Mouse (Mus musculus): Measurements from ENCODE around the gene Rsph1. TPM values are rescaled to one million over a fixed set of nuclear protein-coding genes. Genes with fewer than 3 reads are reported as not detected.

Gene Rsph1
- polyA plus RNA-seq (2014; fragmentation: Nextera tagmentation; extraction: Ambion mirVana) = 1.7 and 1.9 TPM in 2 replicates

DNA sequence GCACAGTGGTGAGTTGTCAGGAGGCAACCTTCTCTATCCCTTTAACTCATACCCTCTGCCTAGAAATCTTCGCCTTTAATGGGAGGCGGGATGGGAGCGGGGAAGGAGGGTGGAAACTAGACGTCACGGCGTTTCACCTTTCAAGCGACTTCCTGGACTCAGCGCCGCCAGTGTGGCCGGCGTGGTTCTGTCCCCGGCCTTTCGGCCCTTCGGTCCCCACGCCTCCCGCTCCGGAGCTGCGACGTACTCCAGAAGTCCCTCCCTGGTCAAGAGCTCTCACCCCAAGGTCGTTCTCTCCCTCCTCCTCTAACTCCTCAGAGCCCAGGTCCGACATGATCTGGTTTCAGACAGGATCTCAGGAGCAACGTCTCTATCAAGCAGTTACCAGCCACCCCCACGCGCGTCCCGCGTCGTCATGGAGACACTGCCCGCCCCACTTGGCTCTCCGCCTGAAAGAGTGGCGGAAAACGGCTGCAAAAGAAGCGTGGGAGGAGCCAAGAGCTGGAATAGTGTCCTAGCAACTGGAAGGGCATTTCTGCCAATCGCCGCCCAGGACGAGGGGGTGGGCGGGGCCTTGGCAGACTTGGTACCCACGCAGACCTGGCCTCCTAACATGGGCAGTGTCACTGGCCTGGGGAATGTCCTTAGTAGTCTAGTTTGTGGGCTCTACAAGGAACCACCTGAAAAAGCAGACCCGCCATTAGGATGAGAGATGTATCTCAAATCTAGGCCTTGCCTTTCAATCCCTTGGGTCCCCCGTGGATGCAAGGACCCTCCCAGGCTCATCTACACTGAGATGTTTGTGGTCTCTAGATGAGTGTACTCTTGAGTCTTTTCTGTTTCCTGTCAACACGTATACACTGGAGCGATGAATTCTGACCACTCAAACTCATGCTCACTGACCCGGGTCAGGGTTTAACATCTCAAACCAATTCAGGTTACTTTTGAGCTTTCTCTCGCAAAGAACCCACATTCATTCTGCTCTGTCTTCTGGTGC is at the start of gene Rsph1:
TSS of gene Rsph1 (minus strand) at position 462 of the 997 bp plus-strand sequence.
- Histone ChIP-seq H3K4me1 (ENCODE audit: control insufficient read depth, insufficient read depth, low read length) (no peaks in the 10 kb centered on the region), H3K4me3 (ENCODE audit: low read depth, low read length) (peak within 1 kb of the TSS; percentile 53), H3K9ac (ENCODE audit: low read depth, low read length) (peak within 1 kb of the TSS; percentile 35; the same call in 1 of the 2 replicates), H3K27me3 (ENCODE audit: control insufficient read depth, insufficient read depth, low read length) (no peaks in the 10 kb centered on the region), H3K27ac (ENCODE audit: low read depth, low read length) (no peak within 1 kb of the TSS), H3K9me3 (replicated peaks; ENCODE audit: control insufficient read depth, low read length) (no peaks in the 10 kb centered on the region), H3K36me3 (ENCODE audit: control insufficient read depth, insufficient read depth, low read length) (no peaks in the 10 kb centered on the region), H3K4me2 (peak within 1 kb of the TSS; percentile 78)
- ATAC-seq (replicated peaks; ENCODE audit: insufficient number of reproducible peaks, low FRiP score, low TSS enrichment) = peak; percentile 79
- WGBS (ENCODE audit: insufficient replicate concordance) = 8% methylated on average over 44 of the region's 44 CpGs

DNA sequence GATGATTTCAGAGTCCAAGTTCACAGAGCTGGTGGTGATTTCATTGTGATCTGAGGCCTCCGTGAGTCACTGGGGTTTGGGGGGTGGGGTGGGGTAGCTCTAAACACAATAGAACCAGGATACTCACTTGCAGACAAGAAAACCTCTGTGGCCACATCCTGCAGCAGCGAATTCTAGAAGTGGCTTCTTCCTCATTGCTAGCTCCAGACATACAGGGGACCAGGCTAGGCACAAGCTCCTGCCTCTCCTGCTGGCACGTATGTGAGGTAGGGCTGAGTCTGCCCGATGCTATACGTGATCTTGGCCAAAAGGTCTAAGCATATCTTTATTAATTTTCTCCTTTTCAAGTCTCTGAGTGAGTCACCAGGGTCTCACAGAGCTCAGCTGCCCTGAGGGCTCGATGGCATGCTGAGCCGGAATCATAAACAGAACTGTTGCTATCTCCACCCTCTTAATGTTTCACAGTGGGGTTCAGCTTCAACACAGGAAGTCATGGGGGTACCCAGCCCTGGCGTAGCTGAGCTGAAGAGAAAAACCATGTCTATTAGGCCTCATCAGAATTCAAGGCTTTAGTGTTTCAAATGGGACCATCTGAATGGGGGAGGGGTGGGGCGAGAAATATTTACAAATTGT is 49.2 kb upstream of the Rsph1 start:
- no peaks in the 10 kb centered on the region for H3K9me3 ChIP-seq (replicated peaks; ENCODE audit: control insufficient read depth, low read length)
- no peaks in the 10 kb centered on the region for H3K36me3 ChIP-seq (ENCODE audit: control insufficient read depth, insufficient read depth, low read length)
- no peak for ATAC-seq (replicated peaks; ENCODE audit: insufficient number of reproducible peaks, low FRiP score, low TSS enrichment)
- 48% methylated on average over 9 of the region's 9 CpGs for WGBS (ENCODE audit: insufficient replicate concordance)
- H3K9ac ChIP-seq (ENCODE audit: low read depth, low read length) = no peak overlapping the region
- no peak overlapping the region for H3K27ac ChIP-seq (ENCODE audit: low read depth, low read length)
- H3K4me2 ChIP-seq = no peak overlapping the region
- no peak overlapping the region for H3K4me3 ChIP-seq (ENCODE audit: low read depth, low read length)
- 0 out of 2 replicates have a peak, but pooled peaks cover 2% of the 10 kb centered on the region for H3K27me3 ChIP-seq (ENCODE audit: control insufficient read depth, insufficient read depth, low read length)
- no peaks in the 10 kb centered on the region for H3K4me1 ChIP-seq (ENCODE audit: control insufficient read depth, insufficient read depth, low read length)

DNA sequence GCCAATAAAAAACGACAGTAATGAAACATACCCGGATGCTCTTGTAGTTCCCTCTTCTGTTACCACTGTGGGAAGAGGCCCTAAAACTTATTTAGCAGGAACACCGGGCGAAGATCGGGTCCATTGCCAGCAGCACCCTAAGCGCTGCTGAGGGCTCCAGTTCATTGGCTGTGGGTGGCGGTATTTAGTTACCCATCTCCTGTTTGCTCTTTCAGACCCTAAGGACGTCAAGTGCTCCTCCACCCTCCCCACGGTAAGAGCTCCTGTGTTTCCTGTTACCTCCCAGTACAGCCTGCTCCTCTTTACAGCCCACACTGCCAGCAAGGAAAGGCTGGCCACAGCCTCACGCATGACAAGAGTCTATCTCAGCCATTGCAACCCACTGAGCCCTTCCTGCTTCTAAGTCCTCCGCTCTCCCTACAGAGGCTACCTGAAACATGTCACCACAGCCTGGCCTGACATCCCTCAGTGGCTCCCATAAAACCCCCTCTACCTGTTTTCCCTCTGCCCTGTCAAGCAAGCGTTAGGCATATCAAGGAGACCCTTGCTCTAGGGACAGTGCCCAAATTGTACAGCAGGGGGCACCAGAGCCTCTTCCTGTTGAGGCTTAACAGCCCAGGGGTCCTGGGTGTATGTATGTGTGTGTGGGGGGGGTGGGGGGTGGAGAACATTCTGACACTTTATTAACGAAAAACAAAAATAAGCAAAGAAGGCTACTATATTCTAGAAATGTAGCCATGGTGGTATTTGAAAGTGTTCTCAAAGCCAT is 48.5 kb upstream of the Rsph1 start:
- Histone ChIP-seq H3K4me2 (no peak overlapping the region), H3K9me3 (replicated peaks; ENCODE audit: control insufficient read depth, low read length) (no peaks in the 10 kb centered on the region), H3K9ac (ENCODE audit: low read depth, low read length) (no peak overlapping the region), H3K36me3 (ENCODE audit: control insufficient read depth, insufficient read depth, low read length) (no peaks in the 10 kb centered on the region), H3K4me1 (ENCODE audit: control insufficient read depth, insufficient read depth, low read length) (no peaks in the 10 kb centered on the region), H3K4me3 (ENCODE audit: low read depth, low read length) (no peak overlapping the region), H3K27ac (ENCODE audit: low read depth, low read length) (no peak overlapping the region), H3K27me3 (ENCODE audit: control insufficient read depth, insufficient read depth, low read length) (0 out of 2 replicates have a peak, but pooled peaks cover 2% of the 10 kb centered on the region)
- ATAC-seq (replicated peaks; ENCODE audit: insufficient number of reproducible peaks, low FRiP score, low TSS enrichment) = no peak
- WGBS (ENCODE audit: insufficient replicate concordance) = 56% methylated on average over 13 of the region's 13 CpGs

DNA sequence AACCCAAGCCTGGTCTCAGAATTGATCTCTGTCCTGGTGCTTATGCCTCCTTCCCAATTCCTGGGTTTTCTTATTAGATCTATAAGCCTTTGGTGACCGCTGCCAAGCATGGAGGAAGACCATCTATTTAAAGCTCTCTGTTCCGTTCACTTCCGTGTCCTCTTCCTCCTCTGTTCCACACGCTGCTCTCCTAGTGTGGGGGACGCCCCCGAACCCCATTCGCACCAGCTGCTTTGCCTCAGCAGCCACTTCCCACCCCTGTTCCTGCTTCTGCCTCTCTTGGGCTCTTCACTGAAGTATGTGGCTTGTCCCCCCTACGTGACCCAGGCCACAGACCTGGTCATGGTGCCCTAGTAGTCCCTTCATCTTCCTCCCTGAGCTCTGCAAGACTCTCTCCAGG is 47.0 kb upstream of the Rsph1 start:
- H3K4me2 ChIP-seq = no peak overlapping the region
- H3K27me3 ChIP-seq (ENCODE audit: control insufficient read depth, insufficient read depth, low read length) = 0 out of 2 replicates have a peak, but pooled peaks cover 2% of the 10 kb centered on the region
- no peak for ATAC-seq (replicated peaks; ENCODE audit: insufficient number of reproducible peaks, low FRiP score, low TSS enrichment)
- 83% methylated on average over 8 of the region's 8 CpGs for WGBS (ENCODE audit: insufficient replicate concordance)
- H3K9me3 ChIP-seq (replicated peaks; ENCODE audit: control insufficient read depth, low read length) = no peaks in the 10 kb centered on the region
- H3K4me1 ChIP-seq (ENCODE audit: control insufficient read depth, insufficient read depth, low read length) = no peaks in the 10 kb centered on the region
- H3K27ac ChIP-seq (ENCODE audit: low read depth, low read length) = no peak overlapping the region
- H3K36me3 ChIP-seq (ENCODE audit: control insufficient read depth, insufficient read depth, low read length) = no peaks in the 10 kb centered on the region
- H3K9ac ChIP-seq (ENCODE audit: low read depth, low read length) = no peak overlapping the region
- H3K4me3 ChIP-seq (ENCODE audit: low read depth, low read length) = no peak overlapping the region

DNA sequence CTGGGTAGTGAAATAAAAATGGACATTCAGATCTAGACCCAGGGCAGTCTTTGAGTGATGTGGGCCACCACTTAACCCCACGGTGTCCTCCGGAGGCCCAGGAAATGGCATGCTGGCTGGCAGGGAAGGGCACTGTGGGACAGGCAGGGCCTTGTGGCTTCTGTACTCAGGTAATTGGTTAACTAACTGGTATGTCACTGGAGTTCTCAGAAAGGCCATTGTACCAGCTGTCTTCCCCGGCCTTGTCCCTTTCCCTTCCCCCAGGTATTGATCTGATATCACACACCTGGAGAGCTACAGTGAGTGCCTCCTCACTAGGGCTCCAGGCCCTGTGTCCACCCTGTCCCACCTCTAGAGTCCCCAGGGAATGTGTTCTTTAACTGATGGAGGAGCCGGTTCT is 46.2 kb upstream of the Rsph1 start:
- no peaks in the 10 kb centered on the region for H3K9me3 ChIP-seq (replicated peaks; ENCODE audit: control insufficient read depth, low read length)
- no peak overlapping the region for H3K4me2 ChIP-seq
- no peak overlapping the region for H3K27ac ChIP-seq (ENCODE audit: low read depth, low read length)
- H3K27me3 ChIP-seq (ENCODE audit: control insufficient read depth, insufficient read depth, low read length) = 0 out of 2 replicates have a peak, but pooled peaks cover 2% of the 10 kb centered on the region
- no peak overlapping the region for H3K9ac ChIP-seq (ENCODE audit: low read depth, low read length)
- H3K36me3 ChIP-seq (ENCODE audit: control insufficient read depth, insufficient read depth, low read length) = no peaks in the 10 kb centered on the region
- H3K4me1 ChIP-seq (ENCODE audit: control insufficient read depth, insufficient read depth, low read length) = no peaks in the 10 kb centered on the region
- WGBS (ENCODE audit: insufficient replicate concordance) = 82% methylated on average over 4 of the region's 4 CpGs
- no peak overlapping the region for H3K4me3 ChIP-seq (ENCODE audit: low read depth, low read length)
- no peak for ATAC-seq (replicated peaks; ENCODE audit: insufficient number of reproducible peaks, low FRiP score, low TSS enrichment)

DNA sequence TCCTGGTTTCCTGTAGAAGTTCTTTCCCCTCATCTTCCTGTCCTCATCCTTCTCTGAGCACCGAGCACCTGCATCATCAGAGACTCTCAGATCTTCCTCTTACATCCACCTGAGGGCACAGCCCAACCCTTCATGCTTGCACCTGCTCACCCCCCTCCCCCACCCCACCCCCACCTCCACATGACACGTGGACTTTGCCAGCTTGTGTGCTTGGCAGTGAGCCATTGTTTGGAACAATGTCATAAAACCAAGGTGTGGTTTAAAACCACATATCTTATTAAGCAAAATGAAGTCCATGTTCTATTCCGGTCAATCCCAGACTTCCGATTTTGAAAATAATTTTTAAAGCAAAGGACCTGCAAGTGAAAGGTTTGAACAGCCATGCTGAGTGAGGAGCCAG is 45.3 kb upstream of the Rsph1 start:
- WGBS (ENCODE audit: insufficient replicate concordance) = 87% methylated on average over 4 of the region's 4 CpGs
- no peaks in the 10 kb centered on the region for H3K36me3 ChIP-seq (ENCODE audit: control insufficient read depth, insufficient read depth, low read length)
- H3K4me2 ChIP-seq = no peak overlapping the region
- H3K4me3 ChIP-seq (ENCODE audit: low read depth, low read length) = no peak overlapping the region
- H3K9me3 ChIP-seq (replicated peaks; ENCODE audit: control insufficient read depth, low read length) = no peaks in the 10 kb centered on the region
- H3K27ac ChIP-seq (ENCODE audit: low read depth, low read length) = no peak overlapping the region
- no peak for ATAC-seq (replicated peaks; ENCODE audit: insufficient number of reproducible peaks, low FRiP score, low TSS enrichment)
- no peaks in the 10 kb centered on the region for H3K4me1 ChIP-seq (ENCODE audit: control insufficient read depth, insufficient read depth, low read length)
- no peak overlapping the region for H3K9ac ChIP-seq (ENCODE audit: low read depth, low read length)
- H3K27me3 ChIP-seq (ENCODE audit: control insufficient read depth, insufficient read depth, low read length) = 0 out of 2 replicates have a peak, but pooled peaks cover 2% of the 10 kb centered on the region

DNA sequence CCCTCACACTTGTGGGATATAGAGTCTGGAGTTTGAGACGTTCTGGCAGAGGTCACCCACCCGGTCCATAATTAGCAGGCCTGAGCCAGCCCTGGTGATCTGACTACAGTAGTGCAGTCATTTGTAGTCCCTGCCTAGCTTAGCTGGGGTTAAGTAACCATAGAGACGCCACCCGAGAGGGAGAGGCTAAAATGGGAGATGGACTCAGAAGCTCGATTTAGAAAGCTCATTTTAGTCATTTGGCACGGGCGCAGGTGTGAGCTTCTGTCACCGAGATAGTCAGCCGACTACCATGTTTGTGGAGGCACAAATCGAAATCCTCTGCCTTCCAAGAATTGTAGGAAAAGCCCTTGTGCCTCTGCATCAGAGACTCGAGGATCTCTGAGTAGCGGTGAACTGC is 44.2 kb upstream of the Rsph1 start:
- ATAC-seq (replicated peaks; ENCODE audit: insufficient number of reproducible peaks, low FRiP score, low TSS enrichment) = no peak
- Histone ChIP-seq H3K27ac (ENCODE audit: low read depth, low read length) (no peak overlapping the region), H3K9me3 (replicated peaks; ENCODE audit: control insufficient read depth, low read length) (no peaks in the 10 kb centered on the region), H3K4me1 (ENCODE audit: control insufficient read depth, insufficient read depth, low read length) (no peaks in the 10 kb centered on the region), H3K9ac (ENCODE audit: low read depth, low read length) (no peak overlapping the region), H3K36me3 (ENCODE audit: control insufficient read depth, insufficient read depth, low read length) (no peaks in the 10 kb centered on the region), H3K4me3 (ENCODE audit: low read depth, low read length) (no peak overlapping the region), H3K4me2 (no peak overlapping the region), H3K27me3 (ENCODE audit: control insufficient read depth, insufficient read depth, low read length) (0 out of 2 replicates have a peak, but pooled peaks cover 2% of the 10 kb centered on the region)
- 63% methylated on average over 12 of the region's 12 CpGs for WGBS (ENCODE audit: insufficient replicate concordance)

Measured in heart, embryonic 11.5 days (tissue).